Mouse (Mus musculus): ENCODE results near the gene F2rl1. TPM values are rescaled to one million over a fixed set of nuclear protein-coding genes. Genes with fewer than 3 reads are reported as not detected.
"Not testable (repeated sequence)": the region's sequence is repeated elsewhere in the genome, so short reads cannot be mapped to it uniquely, and the experiment has no call there.

Gene F2rl1
- total RNA-seq, 2 experiments from 2014 or later, result 0.47 to 0.66 TPM

GRCm38 (mm10) chr13:95535461-95536116 lies 10.6 kb upstream of the F2rl1 start:
- peak; percentile 70 for ATAC-seq (replicated peaks; ENCODE audit: low FRiP score, low TSS enrichment, poor library complexity, severe bottlenecking)

GRCm38 (mm10) chr13:95535026-95535425 lies 10.0 kb upstream of the F2rl1 start:
- ATAC-seq (replicated peaks; ENCODE audit: low FRiP score, low TSS enrichment, poor library complexity, severe bottlenecking), result no peak

- ATAC-seq (replicated peaks; ENCODE audit: low FRiP score, low TSS enrichment, poor library complexity, severe bottlenecking), result no peak
Observed at GRCm38 (mm10) chr13:95534131-95534561, 9.1 kb upstream of the F2rl1 start.

GRCm38 (mm10) chr13:95533640-95534039 lies 8.6 kb upstream of the F2rl1 start:
- no peak for ATAC-seq (replicated peaks; ENCODE audit: low FRiP score, low TSS enrichment, poor library complexity, severe bottlenecking)

- not testable (repeated sequence) for ATAC-seq (replicated peaks; ENCODE audit: low FRiP score, low TSS enrichment, poor library complexity, severe bottlenecking)
Observed at GRCm38 (mm10) chr13:95533121-95533520, 8.1 kb upstream of the F2rl1 start.

GRCm38 (mm10) chr13:95531273-95532045 lies 6.4 kb upstream of the F2rl1 start:
- no peak for ATAC-seq (replicated peaks; ENCODE audit: low FRiP score, low TSS enrichment, poor library complexity, severe bottlenecking)

- ATAC-seq (replicated peaks; ENCODE audit: low FRiP score, low TSS enrichment, poor library complexity, severe bottlenecking), result no peak
Observed at GRCm38 (mm10) chr13:95529246-95529645, 4.2 kb upstream of the F2rl1 start.

- peak; percentile 12; the same call in 1 of the 2 replicates for ATAC-seq (replicated peaks; ENCODE audit: low FRiP score, low TSS enrichment, poor library complexity, severe bottlenecking)
Observed at GRCm38 (mm10) chr13:95524424-95524673, 678 bp downstream of the F2rl1 start.

- peak; percentile 68 for ATAC-seq (replicated peaks; ENCODE audit: low FRiP score, low TSS enrichment, poor library complexity, severe bottlenecking)
Observed at GRCm38 (mm10) chr13:95523659-95524423, 1.2 kb downstream of the F2rl1 start.

GRCm38 (mm10) chr13:95522176-95522575 lies 2.9 kb downstream of the F2rl1 start:
- ATAC-seq (replicated peaks; ENCODE audit: low FRiP score, low TSS enrichment, poor library complexity, severe bottlenecking), result no peak

- no peak for ATAC-seq (replicated peaks; ENCODE audit: low FRiP score, low TSS enrichment, poor library complexity, severe bottlenecking)
Observed at GRCm38 (mm10) chr13:95521029-95521428, 4.0 kb downstream of the F2rl1 start.

- no peak for ATAC-seq (replicated peaks; ENCODE audit: low FRiP score, low TSS enrichment, poor library complexity, severe bottlenecking)
Observed at GRCm38 (mm10) chr13:95514756-95515155, 10.3 kb downstream of the F2rl1 start.

- ATAC-seq (replicated peaks; ENCODE audit: low FRiP score, low TSS enrichment, poor library complexity, severe bottlenecking), result no peak
Observed at GRCm38 (mm10) chr13:95510054-95510453, 15.0 kb downstream of the F2rl1 start.

- no peak for ATAC-seq (replicated peaks; ENCODE audit: low FRiP score, low TSS enrichment, poor library complexity, severe bottlenecking)
Observed at GRCm38 (mm10) chr13:95503279-95503917, 21.6 kb downstream of the F2rl1 start.

- no peak for ATAC-seq (replicated peaks; ENCODE audit: low FRiP score, low TSS enrichment, poor library complexity, severe bottlenecking)
Observed at GRCm38 (mm10) chr13:95496601-95497000, 28.4 kb downstream of the F2rl1 start.

GRCm38 (mm10) chr13:95494812-95495211 lies 30.2 kb downstream of the F2rl1 start:
- ATAC-seq (replicated peaks; ENCODE audit: low FRiP score, low TSS enrichment, poor library complexity, severe bottlenecking), result no peak

GRCm38 (mm10) chr13:95493296-95493695 lies 31.7 kb downstream of the F2rl1 start:
- no peak for ATAC-seq (replicated peaks; ENCODE audit: low FRiP score, low TSS enrichment, poor library complexity, severe bottlenecking)

- no peak for ATAC-seq (replicated peaks; ENCODE audit: low FRiP score, low TSS enrichment, poor library complexity, severe bottlenecking)
Observed at GRCm38 (mm10) chr13:95491327-95491726, 33.7 kb downstream of the F2rl1 start.

- ATAC-seq (replicated peaks; ENCODE audit: low FRiP score, low TSS enrichment, poor library complexity, severe bottlenecking), result no peak
Observed at GRCm38 (mm10) chr13:95484664-95485063, 40.4 kb downstream of the F2rl1 start.

- peak; percentile 69 for ATAC-seq (replicated peaks; ENCODE audit: low FRiP score, low TSS enrichment, poor library complexity, severe bottlenecking)
Observed at GRCm38 (mm10) chr13:95481428-95481827, 43.6 kb downstream of the F2rl1 start.
